Mouse (Mus musculus) urinary bladder, postnatal 10 days (tissue): ENCODE measurements around the gene Insm1.

Source experiments
- DNase-seq: peaks from one replicate; pipeline ENCODE4 v3.0.0; 2022; ENCODE audit warnings: low spot score

The Insm1 gene

GRCm38 (mm10) chr2:146221076-146221928 lies at the start of gene Insm1:
TSS of gene Insm1 (plus strand) at chr2:146221921.
- no peak for DNase-seq

GRCm38 (mm10) chr2:146172106-146172505 lies 49.6 kb upstream of the Insm1 start:
- no peak for DNase-seq

GRCm38 (mm10) chr2:146174173-146174572 lies 47.5 kb upstream of the Insm1 start:
- DNase-seq, result no peak

GRCm38 (mm10) chr2:146178718-146179117 lies 43.0 kb upstream of the Insm1 start:
- DNase-seq, result no peak

DNA sequence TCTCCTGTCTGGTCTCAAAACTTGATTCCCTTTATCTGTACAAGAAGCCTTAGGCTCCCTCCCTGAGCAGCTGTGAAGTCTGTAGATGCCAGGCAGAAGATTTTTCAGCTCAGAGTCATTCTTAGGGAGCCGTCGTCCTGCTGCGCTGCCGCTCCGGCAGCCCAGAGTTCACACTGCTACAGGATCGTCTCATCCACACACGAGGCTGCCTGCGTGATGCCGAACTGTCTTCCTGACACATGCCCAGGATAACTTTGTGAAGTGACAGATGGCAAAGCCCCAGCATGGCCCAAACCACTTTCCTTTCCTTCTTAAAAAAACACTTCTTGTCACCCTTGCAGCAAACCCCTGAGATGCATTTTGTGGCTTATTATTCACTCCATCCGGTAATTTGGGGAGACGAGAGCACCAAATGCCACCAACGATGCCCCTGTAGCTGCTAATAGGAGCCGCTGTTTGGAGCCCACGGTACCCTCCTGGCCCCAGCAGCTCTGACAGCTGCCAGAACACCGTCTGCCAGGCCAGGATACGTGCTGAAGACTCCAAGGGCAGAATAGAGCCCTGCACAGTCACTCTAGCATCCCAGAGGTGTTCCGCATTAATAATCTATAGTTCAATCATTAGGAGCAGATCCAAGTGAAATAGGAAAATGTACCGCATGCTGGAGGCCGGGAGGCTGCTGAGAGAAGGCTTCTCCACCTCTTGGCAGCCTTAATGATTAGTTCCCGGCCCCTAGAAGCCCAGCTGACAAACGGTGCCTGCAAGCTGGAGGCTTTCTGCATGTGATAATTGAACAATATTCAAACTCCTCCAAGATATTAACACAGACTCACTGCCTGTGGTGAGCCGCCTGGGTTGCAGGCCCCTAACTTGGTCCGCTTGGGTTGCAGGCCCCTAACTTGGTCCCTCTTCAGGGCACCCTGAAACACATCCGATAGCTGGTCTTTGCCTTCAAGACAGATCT lies 37.6 kb upstream of the Insm1 start:
- no peak for DNase-seq

DNA sequence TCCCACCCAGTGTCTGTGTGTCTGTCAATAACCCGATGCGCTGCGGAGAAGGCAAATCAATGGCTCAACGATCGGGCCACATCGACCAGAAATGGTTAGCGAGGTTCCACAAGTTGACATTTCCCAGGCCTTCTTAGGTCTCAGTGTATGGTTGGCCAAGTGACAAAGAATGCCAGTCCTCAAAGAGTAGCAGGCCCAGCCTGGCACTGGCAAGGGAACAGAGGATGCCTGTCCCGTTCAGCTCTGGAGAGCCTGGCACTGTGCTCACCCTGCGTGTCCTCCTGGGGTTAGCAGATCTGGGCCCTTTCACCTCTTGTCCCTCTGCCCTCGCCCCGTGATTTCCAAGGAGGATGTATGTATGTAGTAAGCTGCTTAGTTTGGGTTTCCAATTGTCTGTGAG lies 25.6 kb upstream of the Insm1 start:
- no peak for DNase-seq

DNA sequence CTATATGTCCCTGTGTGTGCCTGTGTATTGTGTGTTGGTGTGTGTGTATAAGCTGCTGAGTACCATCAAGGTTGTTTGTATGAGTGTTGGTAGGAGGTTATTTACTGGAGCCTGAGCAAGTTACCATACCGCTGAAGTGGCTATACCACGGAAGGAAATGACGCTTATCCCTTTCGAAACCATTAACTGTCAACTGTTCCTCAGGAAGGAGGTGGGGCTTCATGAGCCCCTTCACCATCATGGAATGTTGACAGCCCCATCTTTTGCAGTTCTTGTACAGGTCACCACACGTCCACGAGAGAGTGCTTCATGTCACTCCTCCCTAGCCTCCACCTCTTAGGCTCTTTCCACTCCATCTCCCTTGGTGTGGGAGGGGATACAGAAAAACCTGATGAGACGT lies 23.8 kb upstream of the Insm1 start:
- no peak for DNase-seq

DNA sequence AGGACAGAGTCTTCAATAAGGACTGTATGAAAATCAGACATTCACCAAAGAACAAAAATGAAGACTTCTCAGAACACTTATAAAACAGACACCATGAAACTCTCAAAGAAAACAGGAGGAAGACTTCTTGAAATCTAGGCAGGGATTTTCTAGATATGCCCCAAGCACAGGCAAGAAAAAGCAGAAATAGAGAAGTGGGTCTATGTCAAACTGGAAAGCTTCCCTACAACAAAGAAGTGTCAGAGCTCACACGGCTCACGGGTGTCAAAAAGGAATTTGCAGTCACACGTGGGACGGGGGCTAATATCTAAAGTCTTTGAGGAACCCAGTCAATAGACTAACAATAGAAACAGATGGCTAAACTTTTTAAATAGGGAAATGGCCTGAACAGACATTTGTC lies 10.8 kb upstream of the Insm1 start:
- DNase-seq, result no peak

DNA sequence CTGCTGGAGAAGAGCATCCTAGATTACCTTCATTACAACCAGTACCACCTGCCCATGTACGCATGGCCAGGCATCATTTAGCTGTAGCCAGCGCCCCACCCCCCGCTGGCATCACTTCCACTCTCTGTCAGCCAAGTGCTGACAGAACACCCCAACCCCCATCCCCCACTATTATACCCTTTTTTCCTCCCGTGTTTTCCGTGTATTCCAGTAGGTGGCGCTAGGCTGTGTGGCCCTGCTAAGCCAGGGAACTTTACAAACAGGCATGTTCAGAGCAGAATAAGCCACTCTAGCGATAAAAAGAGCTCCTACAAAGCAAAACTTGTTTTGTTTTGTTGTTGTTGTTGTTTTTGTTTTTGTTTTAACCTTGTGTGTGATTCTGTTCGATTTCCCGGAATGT lies 7.0 kb upstream of the Insm1 start:
- DNase-seq, result no peak

- DNase-seq, result no peak
These were observed 5.3 kb upstream of the Insm1 start for GRCm38 (mm10) chr2:146216111-146217064.

DNA sequence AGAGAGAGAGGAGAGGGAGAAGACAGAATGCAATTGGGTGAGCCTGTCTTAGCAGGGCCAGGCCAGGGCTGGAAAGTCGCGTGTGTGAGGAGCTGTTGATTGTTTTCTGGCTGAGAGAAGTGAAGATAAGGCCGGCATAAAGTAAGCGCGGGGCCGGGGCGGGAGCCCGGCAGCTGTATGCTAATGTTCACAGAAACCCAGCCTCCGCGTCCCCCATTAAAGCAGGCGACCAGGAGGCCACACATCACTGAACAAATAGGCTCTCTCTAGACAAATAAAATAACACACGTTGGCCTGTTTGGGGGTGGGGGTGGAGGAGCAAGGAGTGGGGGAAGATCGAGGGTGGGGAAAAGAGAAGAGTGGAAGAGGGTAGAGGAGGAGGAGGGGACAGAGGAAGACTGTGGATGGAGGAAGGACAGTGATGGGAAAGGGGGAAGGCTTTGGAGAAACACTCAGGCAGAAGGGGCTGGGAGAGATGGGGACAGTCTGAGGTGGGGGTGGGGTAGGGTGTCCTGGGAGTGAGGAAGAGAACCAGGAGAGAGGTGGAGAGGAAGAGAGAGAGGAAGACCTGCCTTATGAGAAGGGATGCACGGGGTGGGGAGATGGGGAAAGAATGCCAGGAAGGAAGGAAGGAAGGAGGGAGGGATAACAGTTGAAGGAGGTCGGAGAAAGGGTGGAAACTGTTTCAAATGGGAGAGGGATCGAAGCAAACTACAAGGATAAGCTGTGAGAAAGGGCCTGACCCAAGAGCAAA lies 4.3 kb upstream of the Insm1 start:
- no peak for DNase-seq

DNA sequence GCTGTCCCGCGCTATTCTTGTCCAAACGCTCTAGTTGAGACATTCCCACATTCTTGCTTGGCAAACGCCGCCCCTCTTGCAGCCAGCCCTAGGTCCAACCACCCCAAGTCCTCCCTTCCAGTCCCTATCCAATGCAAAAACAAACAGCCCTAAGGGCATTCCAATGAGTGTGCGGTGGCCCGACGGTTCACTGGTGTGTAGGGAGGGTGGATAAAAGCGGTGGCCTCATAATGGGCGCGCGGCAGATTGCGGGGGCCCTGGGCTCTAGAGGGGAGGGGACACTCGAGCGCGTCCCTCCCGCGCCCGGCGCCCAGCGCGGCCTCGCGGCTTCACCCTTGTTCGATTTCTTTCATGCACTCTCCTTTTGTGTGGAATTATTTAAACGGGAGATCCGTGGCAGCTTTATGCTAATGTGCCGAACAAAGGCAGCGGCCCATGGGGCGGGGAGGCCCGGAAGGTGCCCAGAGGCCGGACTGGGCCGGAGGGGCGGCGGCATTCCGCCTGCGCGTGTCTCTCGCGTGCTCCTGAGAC lies 3.5 kb upstream of the Insm1 start:
- no peak for DNase-seq

GRCm38 (mm10) chr2:146218881-146219535 lies 2.7 kb upstream of the Insm1 start:
- no peak for DNase-seq

DNA sequence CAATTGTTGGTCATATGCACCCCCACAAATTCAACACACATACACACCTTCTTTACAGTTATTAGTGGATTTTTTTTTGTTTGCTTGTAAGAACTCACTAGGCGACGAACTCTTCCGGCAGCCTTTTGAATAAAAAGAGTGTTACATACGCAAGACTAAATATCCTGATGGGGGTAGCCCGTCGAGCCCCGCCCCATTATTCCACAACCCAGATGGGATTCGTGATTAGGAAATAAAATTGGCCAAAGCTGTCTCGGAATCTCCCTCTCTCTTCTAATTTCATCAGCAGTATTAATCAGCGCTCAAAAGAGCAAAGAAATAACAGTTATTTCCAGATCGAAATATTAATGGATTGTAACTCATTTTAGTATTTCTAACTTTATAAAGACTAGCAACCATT lies 1.9 kb upstream of the Insm1 start:
- DNase-seq, result no peak

GRCm38 (mm10) chr2:146220591-146221075 lies 1.1 kb upstream of the Insm1 start:
- no peak for DNase-seq

- DNase-seq, result no peak
These were observed 183 bp downstream of the Insm1 start for GRCm38 (mm10) chr2:146221929-146222278.

- no peak for DNase-seq
These were observed 806 bp downstream of the Insm1 start for GRCm38 (mm10) chr2:146222279-146223175.

DNA sequence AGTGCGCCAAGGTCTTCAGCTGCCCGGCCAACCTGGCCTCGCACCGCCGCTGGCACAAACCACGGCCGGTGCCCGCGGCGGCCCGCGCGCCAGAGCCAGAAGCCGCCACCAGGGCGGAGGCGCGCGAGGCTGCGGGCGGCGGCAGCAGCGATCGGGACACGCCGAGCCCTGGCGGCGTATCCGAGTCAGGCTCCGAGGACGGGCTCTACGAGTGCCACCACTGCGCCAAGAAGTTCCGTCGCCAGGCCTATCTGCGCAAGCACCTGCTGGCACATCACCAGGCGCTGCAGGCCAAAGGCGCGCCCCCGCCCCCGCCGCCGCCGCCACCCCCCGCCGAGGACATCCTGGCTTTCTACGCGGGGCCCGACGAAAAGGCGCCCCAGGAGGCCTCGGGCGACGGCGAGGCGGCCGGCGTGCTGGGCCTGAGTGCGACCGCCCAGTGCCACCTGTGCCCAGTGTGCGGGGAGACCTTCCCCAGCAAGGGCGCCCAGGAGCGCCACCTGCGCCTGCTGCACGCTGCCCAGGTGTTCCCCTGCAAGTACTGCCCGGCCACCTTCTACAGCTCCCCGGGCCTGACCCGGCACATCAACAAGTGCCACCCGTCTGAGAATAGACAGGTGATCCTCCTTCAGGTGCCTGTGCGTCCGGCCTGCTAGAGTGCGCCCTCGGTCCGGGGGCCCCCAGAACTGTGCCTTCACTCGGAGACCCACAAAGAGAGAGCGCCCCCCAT lies 1.6 kb downstream of the Insm1 start:
- DNase-seq, result no peak
